Mouse (Mus musculus) heart, embryonic 15.5 days (tissue): ENCODE results near the gene Fxyd4. TPM values are rescaled to one million over a fixed set of nuclear protein-coding genes. Genes with fewer than 3 reads are reported as not detected.

Experiments used
- ATAC-seq: fragments of 200-750 bp; cut with Nextera tagmentation; replicated peaks from 2 replicates; pipeline ENCODE4 v1.8.0; 2017; ENCODE audit warnings: low read depth, moderate TSS enrichment; ENCODE audit not compliant: insufficient number of reproducible peaks, insufficient read depth, low FRiP score
- H3K27ac ChIP-seq: fragments of 300-500 bp; sonication (generic); 2 replicates; pipeline ENCODE4 v1.5.1; 2015; ENCODE audit warnings: mild to moderate bottlenecking, inconsistent platforms
- H3K27me3 ChIP-seq: fragments of 300-500 bp; sonication (generic); 2 replicates; pipeline ENCODE4 v1.6.1; 2015; ENCODE audit warnings: inconsistent platforms
- H3K36me3 ChIP-seq: fragments of 300-500 bp; sonication (generic); 2 replicates; pipeline ENCODE4 v1.6.1; 2015; ENCODE audit warnings: mild to moderate bottlenecking, inconsistent platforms
- H3K4me1 ChIP-seq: fragments of 300-500 bp; sonication (generic); replicated peaks from 2 replicates; pipeline ENCODE4 v1.6.1; 2015; ENCODE audit warnings: inconsistent platforms
- H3K4me2 ChIP-seq: fragments of 300-500 bp; sonication (generic); 2 replicates; pipeline ENCODE4 v1.6.1; 2015; ENCODE audit warnings: inconsistent platforms, mild to moderate bottlenecking, moderate library complexity
- H3K4me3 ChIP-seq: fragments of 300-500 bp; sonication (generic); 2 replicates; pipeline ENCODE4 v1.5.1; 2015; ENCODE audit warnings: mild to moderate bottlenecking, inconsistent platforms
- H3K9ac ChIP-seq: fragments of 300-500 bp; sonication (generic); 2 replicates; pipeline ENCODE4 v1.6.1; 2015; ENCODE audit warnings: mild to moderate bottlenecking, inconsistent platforms
- H3K9me3 ChIP-seq: fragments of 300-500 bp; sonication (generic); replicated peaks from 2 replicates; pipeline ENCODE4 v1.6.1; 2016; ENCODE audit warnings: inconsistent platforms
- WGBS: fragments of 180-500 bp; shearing (Covaris S2); methylation state at CpG from one replicate; pipeline ENCODE4 v1.1.7; 2015; ENCODE audit warnings: mixed read lengths; 5-methylcytosine and 5-hydroxymethylcytosine counted together
- polyA plus RNA-seq: library from polyadenylated mRNA; unstranded; fragments of >200 nt; fragmentation: Nextera tagmentation; extraction: Ambion mirVana; gene quantifications from 2 replicates; pipeline ENCODE4 v1.2.1, GENCODE M21; 2015

Gene Fxyd4
- polyA plus RNA-seq, 1 experiment from 2014 or later = 1.7 TPM

DNA sequence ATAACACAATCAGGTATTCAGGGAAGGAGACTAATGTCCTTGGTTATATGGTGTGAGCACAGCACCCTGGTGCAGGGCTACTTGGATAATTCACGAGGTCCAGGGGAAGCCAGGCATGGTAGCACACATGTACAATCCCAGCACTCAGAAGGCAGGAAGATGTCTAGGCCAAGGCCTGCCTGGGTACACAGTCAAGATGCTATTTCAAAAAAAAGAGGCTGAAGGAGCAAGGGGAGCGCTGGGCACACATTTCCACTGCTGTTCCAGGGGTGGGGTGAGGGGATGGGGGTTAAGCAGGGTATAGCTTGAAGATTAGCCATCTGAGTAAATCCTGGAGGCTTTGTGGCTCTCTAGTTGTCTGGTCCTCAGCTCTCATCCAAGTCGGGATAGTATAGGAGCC, 33.7 kb downstream of the Fxyd4 start:
- H3K9ac ChIP-seq = no peak overlapping the region
- no peaks in the 10 kb centered on the region for H3K27me3 ChIP-seq
- no peak overlapping the region for H3K4me2 ChIP-seq
- H3K36me3 ChIP-seq = no peaks in the 10 kb centered on the region
- H3K27ac ChIP-seq = no peak overlapping the region
- H3K4me1 ChIP-seq = peaks cover 9% of the 10 kb centered on the region
- H3K4me3 ChIP-seq = no peak overlapping the region
- no peak for ATAC-seq
- 79% methylated on average over 3 of the region's 3 CpGs for WGBS
- H3K9me3 ChIP-seq = no peaks in the 10 kb centered on the region

DNA sequence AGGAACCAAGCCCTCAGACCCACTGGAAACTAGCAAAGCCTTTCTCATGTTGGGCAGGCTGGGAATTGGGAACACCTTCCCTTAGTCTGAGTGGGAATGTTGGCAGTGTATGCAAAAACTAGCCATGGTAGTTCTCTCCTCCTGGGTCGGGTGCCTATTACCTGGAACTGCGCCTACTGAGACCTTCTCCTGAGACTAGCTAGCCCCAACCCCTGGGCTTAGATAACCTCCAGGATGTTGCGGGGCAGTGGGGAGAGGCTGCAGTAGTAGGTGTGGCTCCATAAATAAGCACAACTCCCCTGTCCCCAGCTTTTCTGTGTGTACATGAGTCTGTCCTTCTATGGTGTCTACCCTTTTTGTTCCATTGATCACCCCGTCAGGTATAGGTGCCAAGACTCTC, 34.9 kb downstream of the Fxyd4 start:
- H3K27me3 ChIP-seq = no peaks in the 10 kb centered on the region
- no peak overlapping the region for H3K27ac ChIP-seq
- H3K9ac ChIP-seq = no peak overlapping the region
- peaks cover 7% of the 10 kb centered on the region for H3K4me1 ChIP-seq
- 70% methylated on average over 4 of the region's 4 CpGs for WGBS
- H3K4me2 ChIP-seq = no peak overlapping the region
- no peaks in the 10 kb centered on the region for H3K36me3 ChIP-seq
- no peak for ATAC-seq
- no peaks in the 10 kb centered on the region for H3K9me3 ChIP-seq
- no peak overlapping the region for H3K4me3 ChIP-seq

DNA sequence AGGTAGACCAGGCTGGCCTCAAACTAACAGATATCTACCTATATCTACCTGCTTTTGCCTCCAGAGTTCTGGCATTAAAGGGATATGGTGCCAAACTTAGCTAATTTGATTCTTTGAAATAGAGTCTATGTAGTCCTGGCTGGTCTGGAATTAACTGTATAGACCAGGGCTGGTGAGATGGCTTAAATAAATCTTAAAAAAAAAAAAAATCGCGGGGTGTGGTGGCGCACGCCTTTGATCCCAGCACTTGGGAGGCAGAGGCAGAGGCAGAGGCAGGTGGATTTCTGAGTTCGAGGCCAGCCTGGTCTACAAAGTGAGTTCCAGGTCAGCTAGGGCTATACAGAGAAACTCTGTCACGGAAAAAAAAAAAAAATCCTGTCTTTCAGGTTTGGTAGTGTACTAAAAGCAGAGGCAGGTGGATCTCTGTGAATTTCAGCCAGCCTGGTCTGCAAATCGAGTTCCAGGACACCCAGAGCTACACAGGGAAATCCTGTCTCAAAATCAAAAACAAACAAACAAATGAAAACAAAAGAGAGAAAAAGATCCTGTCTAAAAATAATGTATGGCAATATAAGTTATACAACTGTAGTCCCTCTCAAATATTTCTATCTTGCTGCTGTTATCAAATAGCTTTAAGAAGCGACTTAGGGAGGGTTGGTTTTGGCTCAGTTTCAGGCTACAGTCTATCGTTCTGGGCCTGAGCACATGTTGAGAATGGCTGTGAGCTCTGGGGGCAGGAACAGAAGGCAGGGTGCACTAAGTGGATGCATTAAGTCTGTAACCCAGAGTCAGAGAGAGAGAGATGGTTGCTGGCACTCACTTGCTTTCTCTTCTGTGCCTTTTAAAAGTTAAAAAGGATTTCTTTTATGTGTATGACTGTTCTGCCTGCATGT, 35.7 kb downstream of the Fxyd4 start:
- Histone ChIP-seq H3K4me1 (peaks cover 7% of the 10 kb centered on the region), H3K36me3 (no peaks in the 10 kb centered on the region), H3K9me3 (no peaks in the 10 kb centered on the region), H3K4me3 (no peak overlapping the region), H3K9ac (no peak overlapping the region), H3K27me3 (no peaks in the 10 kb centered on the region), H3K4me2 (no peak overlapping the region), H3K27ac (no peak overlapping the region)
- no peak for ATAC-seq
- WGBS = 68% methylated on average over 9 of the region's 9 CpGs

DNA sequence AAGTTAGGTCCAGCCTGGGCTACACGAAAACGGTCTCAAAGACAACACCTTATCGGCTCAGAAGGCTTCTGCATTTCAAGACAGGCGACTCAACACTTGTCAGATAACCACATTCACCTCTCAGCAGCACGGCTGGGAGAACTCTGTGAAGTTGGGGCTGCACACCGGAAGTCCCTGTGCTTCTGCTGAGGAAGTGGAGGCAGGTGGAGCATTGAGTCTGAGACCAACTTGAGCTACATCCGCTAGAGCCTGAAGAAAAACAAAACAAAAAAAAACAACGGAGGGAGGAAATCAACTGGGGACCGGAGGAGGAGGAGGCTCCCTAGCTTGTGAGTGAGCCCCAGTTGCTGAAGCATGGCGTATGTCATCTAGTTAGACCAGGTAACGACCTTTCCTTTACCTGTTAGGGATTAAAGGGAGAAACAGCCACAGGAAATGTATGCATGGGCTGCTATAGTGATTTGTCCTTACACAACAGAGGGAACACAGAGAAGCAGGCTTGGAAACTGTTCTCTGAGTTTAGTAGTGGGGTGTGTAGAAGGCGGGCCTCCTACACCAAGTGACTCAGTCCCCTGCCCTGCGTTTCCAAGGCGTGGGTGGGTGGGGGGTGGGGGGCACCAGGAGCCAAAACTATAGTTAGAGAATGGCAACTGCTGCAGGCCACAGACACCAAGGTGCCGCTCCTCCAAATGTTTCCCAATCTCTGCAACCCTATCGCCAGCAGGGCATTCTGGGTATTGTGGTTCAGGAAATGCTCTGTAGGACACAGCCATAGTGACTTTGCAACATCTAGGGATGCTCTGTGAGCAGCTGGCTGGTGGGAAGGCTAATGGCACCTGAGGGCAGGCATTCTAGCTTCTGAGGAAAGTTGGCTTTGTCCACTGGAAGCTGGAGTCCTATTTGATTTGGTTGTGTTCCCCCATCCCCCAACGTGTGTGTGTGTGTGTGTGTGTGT, 37.1 kb downstream of the Fxyd4 start, which contains the start of gene Hnrnpf:
TSS of gene Hnrnpf (plus strand) at position 199 of the 955 bp plus-strand sequence.
- Histone ChIP-seq H3K9me3 (no peaks in the 10 kb centered on the region), H3K36me3 (no peaks in the 10 kb centered on the region), H3K4me3 (peak within 1 kb of the TSS; percentile 3; the same call in 1 of the 2 replicates), H3K27me3 (no peaks in the 10 kb centered on the region), H3K9ac (no peak within 1 kb of the TSS), H3K27ac (peak within 1 kb of the TSS; percentile 27; the same call in 1 of the 2 replicates), H3K4me1 (peaks cover 3% of the 10 kb centered on the region), H3K4me2 (no peak within 1 kb of the TSS)
- ATAC-seq = peak; percentile 31; the same call in 1 of the 2 replicates
- WGBS = 54% methylated on average over 17 of the region's 17 CpGs

DNA sequence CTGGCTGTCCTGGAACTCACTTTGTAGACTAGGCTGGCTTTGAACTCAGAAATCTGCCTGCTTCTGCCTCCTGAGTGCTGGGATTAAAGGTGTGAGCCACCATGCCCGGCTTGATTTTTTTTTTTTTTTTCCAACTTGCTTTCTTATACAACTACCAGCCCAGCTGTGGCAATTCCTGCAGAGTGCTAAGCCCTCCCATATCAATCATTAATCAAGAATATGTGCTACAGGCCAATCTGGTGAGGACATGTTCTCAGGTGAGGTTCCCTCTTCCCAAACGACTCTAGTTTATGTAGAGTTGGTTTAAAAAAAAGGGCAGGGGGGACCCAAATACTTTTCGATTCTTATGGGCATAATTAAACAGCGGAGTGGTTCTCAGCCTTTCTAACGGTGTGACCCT, 39.7 kb downstream of the Fxyd4 start:
- no peak overlapping the region for H3K27ac ChIP-seq
- no peak overlapping the region for H3K9ac ChIP-seq
- ATAC-seq = no peak
- no peak overlapping the region for H3K4me2 ChIP-seq
- no peak overlapping the region for H3K4me3 ChIP-seq
- no peaks in the 10 kb centered on the region for H3K27me3 ChIP-seq
- WGBS = 74% methylated on average over 5 of the region's 5 CpGs
- H3K4me1 ChIP-seq = no peaks in the 10 kb centered on the region
- no peaks in the 10 kb centered on the region for H3K9me3 ChIP-seq
- H3K36me3 ChIP-seq = no peaks in the 10 kb centered on the region

DNA sequence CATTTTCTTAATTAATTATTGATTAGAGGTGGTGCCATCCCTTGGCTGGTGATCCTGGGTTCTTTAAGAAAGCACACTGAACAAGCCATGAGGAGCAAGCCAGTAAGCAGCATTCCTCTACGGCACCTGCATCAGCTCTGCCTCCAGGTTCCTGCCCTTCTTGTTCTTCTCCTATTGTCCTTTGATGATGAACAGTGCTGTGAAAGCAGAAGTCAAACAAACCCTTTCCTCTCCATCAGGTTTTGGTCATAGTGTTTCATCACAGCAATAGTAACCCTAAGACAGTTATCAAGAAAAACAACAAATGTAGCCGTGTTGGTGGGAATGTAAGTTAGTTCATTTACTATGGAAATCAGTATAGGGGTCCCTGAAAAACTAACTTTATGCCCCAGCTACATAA, 44.1 kb downstream of the Fxyd4 start:
- Histone ChIP-seq H3K27ac (no peak overlapping the region), H3K4me1 (no peaks in the 10 kb centered on the region), H3K4me2 (no peak overlapping the region), H3K9me3 (no peaks in the 10 kb centered on the region), H3K4me3 (no peak overlapping the region), H3K9ac (no peak overlapping the region), H3K27me3 (no peaks in the 10 kb centered on the region), H3K36me3 (no peaks in the 10 kb centered on the region)
- no peak for ATAC-seq
- WGBS = 83% methylated on average over 2 of the region's 2 CpGs

DNA sequence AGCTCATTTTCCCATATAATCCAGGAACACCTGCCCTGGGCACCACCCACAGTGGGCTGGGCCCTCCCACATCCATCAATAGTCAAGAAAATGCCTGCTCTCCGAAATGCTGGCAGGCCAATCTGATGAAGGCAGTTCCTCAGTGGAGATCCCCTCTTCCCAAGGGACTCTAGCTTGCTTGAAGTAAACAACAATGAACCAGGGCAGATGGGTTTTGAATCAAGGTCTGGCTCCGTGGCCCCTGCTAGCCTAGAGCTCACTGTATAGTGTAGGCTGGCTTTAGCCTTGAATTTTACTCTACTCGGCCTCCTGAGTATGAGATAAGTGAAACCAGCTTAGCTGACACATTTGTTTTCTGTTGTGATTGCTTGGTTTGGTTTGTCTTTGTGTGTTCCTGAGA, 45.1 kb downstream of the Fxyd4 start:
- Histone ChIP-seq H3K36me3 (no peaks in the 10 kb centered on the region), H3K9me3 (no peaks in the 10 kb centered on the region), H3K4me2 (no peak overlapping the region), H3K9ac (no peak overlapping the region), H3K4me1 (no peaks in the 10 kb centered on the region), H3K27me3 (no peaks in the 10 kb centered on the region), H3K4me3 (no peak overlapping the region), H3K27ac (no peak overlapping the region)
- ATAC-seq = no peak
- WGBS = 59% methylated on average over 3 of the region's 3 CpGs

DNA sequence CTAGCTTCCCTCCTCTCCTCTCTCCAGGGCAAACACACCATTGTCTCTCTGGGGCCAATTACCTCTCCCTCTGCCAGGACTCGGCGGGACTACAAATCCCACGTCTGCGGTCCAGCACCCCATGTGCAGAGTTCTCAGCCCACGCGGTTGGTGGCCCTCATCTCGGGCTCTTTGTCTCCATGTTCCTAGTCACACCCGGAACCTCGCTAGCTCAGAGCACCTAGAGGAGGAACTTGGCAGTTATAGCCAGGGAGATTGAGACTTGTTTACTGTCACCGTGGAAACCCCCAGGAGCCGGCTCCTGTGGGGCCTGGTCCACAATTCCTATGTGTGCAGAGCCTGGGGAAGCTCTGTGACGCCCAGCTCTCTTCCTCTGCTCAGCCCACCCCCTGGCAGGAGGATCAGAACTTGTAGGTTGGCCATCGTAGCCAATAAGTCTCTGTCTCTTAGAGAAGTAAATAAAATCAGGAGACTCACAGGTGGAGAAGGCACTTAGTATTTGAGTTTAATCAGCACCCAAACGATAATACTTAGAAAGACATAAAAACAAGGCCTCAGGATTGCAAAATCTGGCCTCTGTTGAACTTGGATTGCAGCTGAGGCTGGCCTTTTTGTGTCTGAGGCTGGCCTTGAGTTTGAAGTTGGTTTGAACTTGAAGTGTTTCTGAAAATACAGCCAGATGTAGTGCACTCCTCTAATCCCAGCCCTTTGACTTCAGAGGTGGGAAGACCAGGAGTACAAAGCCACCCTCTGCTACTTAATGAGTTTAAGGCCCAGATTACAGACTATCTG, 45.9 kb downstream of the Fxyd4 start:
- no peak for ATAC-seq
- H3K27ac ChIP-seq = no peak overlapping the region
- WGBS = 52% methylated on average over 14 of the region's 14 CpGs

DNA sequence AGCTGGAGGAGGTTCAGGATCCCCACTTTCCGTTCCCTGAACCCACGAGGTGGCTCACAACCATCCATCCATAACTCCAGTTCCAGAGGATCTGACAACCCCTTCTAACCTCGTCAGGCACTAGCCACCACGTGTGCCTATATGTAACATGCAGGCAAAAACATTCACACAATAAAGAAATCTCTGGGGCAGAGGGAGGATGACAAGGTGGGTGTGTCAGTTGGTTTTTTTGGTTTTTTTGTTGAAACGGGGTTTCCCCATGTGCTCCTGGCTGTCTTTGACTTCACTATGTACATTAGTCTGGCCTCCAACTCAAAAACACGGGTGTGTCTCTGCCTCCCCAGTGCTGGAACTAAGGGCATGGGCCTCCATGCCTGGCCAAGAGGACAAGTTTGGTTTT, 47.2 kb downstream of the Fxyd4 start:
- H3K9ac ChIP-seq = no peak overlapping the region
- ATAC-seq = no peak
- H3K27me3 ChIP-seq = no peaks in the 10 kb centered on the region
- no peak overlapping the region for H3K27ac ChIP-seq
- 79% methylated on average over 6 of the region's 6 CpGs for WGBS
- H3K4me3 ChIP-seq = no peak overlapping the region
- H3K9me3 ChIP-seq = no peaks in the 10 kb centered on the region
- no peaks in the 10 kb centered on the region for H3K36me3 ChIP-seq
- H3K4me2 ChIP-seq = no peak overlapping the region
- H3K4me1 ChIP-seq = no peaks in the 10 kb centered on the region

More for the DNA sequence above, 45.9 kb downstream of the Fxyd4 start:
- no peak overlapping the region for H3K9ac ChIP-seq
- no peaks in the 10 kb centered on the region for H3K27me3 ChIP-seq
- no peaks in the 10 kb centered on the region for H3K36me3 ChIP-seq
- no peak overlapping the region for H3K4me2 ChIP-seq
- no peaks in the 10 kb centered on the region for H3K9me3 ChIP-seq
- H3K4me3 ChIP-seq = no peak overlapping the region
- no peaks in the 10 kb centered on the region for H3K4me1 ChIP-seq

DNA sequence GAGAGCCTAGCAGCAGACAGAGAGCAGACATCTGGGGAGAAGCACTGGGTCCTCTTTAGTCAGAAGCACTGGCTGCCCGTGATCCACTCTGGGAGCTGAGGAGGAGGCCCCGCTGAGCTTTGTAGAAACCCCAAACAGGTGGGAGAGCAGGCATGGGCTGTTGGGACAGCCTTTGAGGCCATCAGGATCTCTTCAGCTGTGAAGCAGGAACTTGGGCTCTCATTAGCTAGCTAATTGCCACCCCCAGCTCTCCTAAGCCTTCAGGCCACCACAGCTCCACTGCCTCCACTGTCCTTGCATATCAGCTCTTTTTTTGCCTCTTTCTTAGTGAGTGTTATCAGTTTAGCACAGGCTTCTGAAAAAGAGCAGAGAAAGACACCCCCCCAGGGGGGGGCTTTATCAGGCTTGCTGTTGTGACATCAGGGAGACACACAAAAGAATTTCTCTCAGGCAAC, 48.8 kb downstream of the Fxyd4 start:
- Histone ChIP-seq H3K9me3 (no peaks in the 10 kb centered on the region), H3K4me1 (no peaks in the 10 kb centered on the region), H3K27ac (no peak overlapping the region), H3K4me2 (no peak overlapping the region), H3K36me3 (no peaks in the 10 kb centered on the region), H3K4me3 (no peak overlapping the region), H3K27me3 (no peaks in the 10 kb centered on the region), H3K9ac (no peak overlapping the region)
- 37% methylated on average over 2 of the region's 2 CpGs for WGBS
- no peak for ATAC-seq

DNA sequence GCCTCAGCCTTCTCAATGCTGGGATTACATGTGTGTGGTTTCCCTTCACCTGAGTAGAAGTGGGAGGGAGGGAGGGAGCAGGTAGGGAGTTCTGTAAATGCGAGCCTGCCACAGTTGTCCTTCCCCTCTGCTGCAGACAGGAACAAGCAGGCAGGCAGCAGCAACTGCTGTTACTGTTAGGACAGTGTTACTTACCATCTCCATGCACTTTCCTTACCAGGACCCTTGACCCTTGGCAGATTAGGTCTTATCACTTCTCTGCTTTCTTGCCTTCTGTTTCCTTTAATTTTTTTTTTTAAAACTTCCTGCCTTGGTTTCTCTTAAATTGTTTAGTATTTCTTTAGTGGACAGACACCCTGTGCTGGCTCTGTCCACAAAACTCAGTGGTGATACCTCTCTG, 49.5 kb downstream of the Fxyd4 start:
- no peaks in the 10 kb centered on the region for H3K4me1 ChIP-seq
- no peak for ATAC-seq
- H3K27ac ChIP-seq = no peak overlapping the region
- no peaks in the 10 kb centered on the region for H3K9me3 ChIP-seq
- no peak overlapping the region for H3K9ac ChIP-seq
- H3K4me3 ChIP-seq = no peak overlapping the region
- 48% methylated on average over 1 of the region's 1 CpGs for WGBS
- H3K27me3 ChIP-seq = no peaks in the 10 kb centered on the region
- H3K4me2 ChIP-seq = no peak overlapping the region
- H3K36me3 ChIP-seq = no peaks in the 10 kb centered on the region
